Mouse (Mus musculus) stomach, embryonic 14.5 days (tissue): ENCODE measurements around the gene Vasp. TPM values are rescaled to one million over a fixed set of nuclear protein-coding genes. Genes with fewer than 3 reads are reported as not detected.
A peak's percentile ranks its signal among the peaks of the same experiment; 100 is the strongest.
"Not testable (repeated sequence)": the region's sequence is repeated elsewhere in the genome, so short reads cannot be mapped to it uniquely, and the experiment has no call there.

Experiments
- ATAC-seq: fragments of 200-750 bp; cut with Nextera tagmentation; 2 replicates; pipeline ENCODE4 v1.8.0; 2017; ENCODE audit warnings: low read depth, moderate TSS enrichment; ENCODE audit not compliant: insufficient number of reproducible peaks, insufficient read depth, low FRiP score
- H3K27ac ChIP-seq: fragments of 300-500 bp; sonication (generic); 2 replicates; pipeline ENCODE4 v1.5.1; 2014; ENCODE audit warnings: mild to moderate bottlenecking, low read length, moderate library complexity, mixed read lengths
- H3K27me3 ChIP-seq: fragments of 300-500 bp; sonication (generic); 2 replicates; pipeline ENCODE4 v1.6.1; 2014; ENCODE audit warnings: low read length, control low read depth, mixed read lengths; ENCODE audit not compliant: control insufficient read depth, insufficient read depth
- H3K36me3 ChIP-seq: fragments of 300-500 bp; sonication (generic); 2 replicates; pipeline ENCODE4 v1.6.1; 2014; ENCODE audit warnings: mild to moderate bottlenecking, control low read depth, low read length, moderate library complexity, mixed read lengths; ENCODE audit not compliant: control insufficient read depth, insufficient read depth
- H3K4me1 ChIP-seq: fragments of 300-500 bp; sonication (generic); 2 replicates; pipeline ENCODE4 v1.6.1; 2014; ENCODE audit warnings: low read length, control low read depth, mixed read lengths; ENCODE audit not compliant: control insufficient read depth, insufficient read depth
- H3K4me2 ChIP-seq: fragments of 300-500 bp; sonication (generic); replicated peaks from 2 replicates; pipeline ENCODE4 v1.6.1; 2014; ENCODE audit warnings: low read depth, low read length, control low read depth
- H3K4me3 ChIP-seq: fragments of 300-500 bp; sonication (generic); 2 replicates; pipeline ENCODE4 v1.5.1; 2014; ENCODE audit warnings: low read depth, low read length, control low read depth
- H3K9ac ChIP-seq: fragments of 300-500 bp; sonication (generic); replicated peaks from 2 replicates; pipeline ENCODE4 v1.6.1; 2014; ENCODE audit warnings: low read depth, mild to moderate bottlenecking, control low read depth, low read length, moderate library complexity, mixed read lengths
- H3K9me3 ChIP-seq: fragments of 300-500 bp; sonication (generic); 2 replicates; pipeline ENCODE4 v1.6.1; 2016; ENCODE audit warnings: low read depth, low read length, control low read depth; ENCODE audit not compliant: control insufficient read depth
- WGBS: fragments of 180-500 bp; shearing (Covaris S2); extraction: QIAGEN DNeasy Blood & Tissue Kit; methylation state at CpG from one replicate; pipeline ENCODE4 v1.1.7; 2014; 5-methylcytosine and 5-hydroxymethylcytosine counted together
- polyA plus RNA-seq: library from polyadenylated mRNA; unstranded; fragments of >200 nt; fragmentation: Nextera tagmentation; extraction: Ambion mirVana; gene quantifications from 2 replicates; pipeline ENCODE4 v1.2.1, GENCODE M21; 2014

Vasp gene
- polyA plus RNA-seq, 1 experiment from 2014 or later: 48.1 TPM

- Histone ChIP-seq H3K27ac (no peak overlapping the region), H3K9me3 (no peaks in the 10 kb centered on the region), H3K36me3 (no peaks in the 10 kb centered on the region), H3K4me3 (peak overlapping the region; percentile 55), H3K27me3 (peaks cover 32% of the 10 kb centered on the region), H3K9ac (no peak overlapping the region; the same call in 1 of the 2 replicates), H3K4me2 (peak overlapping the region; percentile 100), H3K4me1 (peaks cover 7% of the 10 kb centered on the region; the same call in 1 of the 2 replicates)
- under 1% methylated on average over 34 of the region's 35 CpGs for WGBS
- peak; percentile 54 for ATAC-seq
Measured at GRCm38 (mm10) chr7:19282791-19283405, 11.3 kb upstream of the Vasp start.

- Histone ChIP-seq H3K4me3 (peak within 1 kb of the TSS; percentile 55), H3K9me3 (no peaks in the 10 kb centered on the region), H3K9ac (no peak within 1 kb of the TSS; the same call in 1 of the 2 replicates), H3K4me2 (peak within 1 kb of the TSS; percentile 100), H3K27me3 (peaks cover 34% of the 10 kb centered on the region), H3K4me1 (peaks cover 7% of the 10 kb centered on the region; the same call in 1 of the 2 replicates), H3K36me3 (no peaks in the 10 kb centered on the region), H3K27ac (no peak within 1 kb of the TSS)
- peak; percentile 86 for ATAC-seq
- under 1% methylated on average over 37 of the region's 37 CpGs for WGBS
Measured at GRCm38 (mm10) chr7:19282385-19282784, 10.8 kb upstream of the Vasp start, which contains the start of gene Rtn2. Gene Rtn2, plus strand, starts transcription at chr7:19282624.

- Histone ChIP-seq H3K4me3 (peak overlapping the region; percentile 55; the same call in 1 of the 2 replicates), H3K27me3 (peaks cover 34% of the 10 kb centered on the region), H3K4me2 (peak overlapping the region; percentile 100)
- not testable (repeated sequence) for H3K9ac ChIP-seq, ATAC-seq, H3K27ac ChIP-seq, H3K4me1 ChIP-seq, H3K9me3 ChIP-seq, H3K36me3 ChIP-seq
- 27% methylated on average over 6 of the region's 6 CpGs for WGBS
Measured at GRCm38 (mm10) chr7:19281680-19282304, 10.2 kb upstream of the Vasp start.

- H3K4me1 ChIP-seq: peaks cover 7% of the 10 kb centered on the region; the same call in 1 of the 2 replicates
- no peak within 1 kb of the TSS for H3K9ac ChIP-seq
- under 1% methylated on average over 46 of the region's 46 CpGs for WGBS
- no peaks in the 10 kb centered on the region for H3K9me3 ChIP-seq
- H3K36me3 ChIP-seq: no peaks in the 10 kb centered on the region
- no peak for ATAC-seq
- H3K4me3 ChIP-seq: peak within 1 kb of the TSS; percentile 15
- H3K27me3 ChIP-seq: peaks cover 34% of the 10 kb centered on the region
- peak within 1 kb of the TSS; percentile 31 for H3K4me2 ChIP-seq
- no peak within 1 kb of the TSS for H3K27ac ChIP-seq
Measured at GRCm38 (mm10) chr7:19279581-19280114, 8.0 kb upstream of the Vasp start, which contains the start of gene Ppm1n. Gene Ppm1n, minus strand, starts transcription at chr7:19280064.

GRCm38 (mm10) chr7:19279052-19279451, 7.4 kb upstream of the Vasp start:
- ATAC-seq: no peak
- H3K27ac ChIP-seq: no peak overlapping the region

GRCm38 (mm10) chr7:19276253-19276652, 4.6 kb upstream of the Vasp start:
- Histone ChIP-seq H3K4me3 (no peak overlapping the region), H3K27me3 (peaks cover 31% of the 10 kb centered on the region), H3K36me3 (no peaks in the 10 kb centered on the region), H3K9me3 (no peaks in the 10 kb centered on the region), H3K4me1 (no peaks in the 10 kb centered on the region), H3K9ac (no peak overlapping the region), H3K4me2 (no peak overlapping the region), H3K27ac (no peak overlapping the region)
- WGBS: 54% methylated on average over 4 of the region's 4 CpGs
- ATAC-seq: no peak

More at GRCm38 (mm10) chr7:19279052-19279451, 7.4 kb upstream of the Vasp start:
- Histone ChIP-seq H3K4me3 (peak overlapping the region; percentile 15), H3K4me1 (peaks cover 7% of the 10 kb centered on the region; the same call in 1 of the 2 replicates), H3K9ac (no peak overlapping the region), H3K36me3 (no peaks in the 10 kb centered on the region), H3K4me2 (peak overlapping the region; percentile 31), H3K9me3 (no peaks in the 10 kb centered on the region), H3K27me3 (peaks cover 34% of the 10 kb centered on the region)
- WGBS: 4% methylated on average over 34 of the region's 34 CpGs

- peak overlapping the region; percentile 92 for H3K4me3 ChIP-seq
- H3K36me3 ChIP-seq: peaks cover 8% of the 10 kb centered on the region; the same call in 1 of the 2 replicates
- H3K4me1 ChIP-seq: peaks cover 11% of the 10 kb centered on the region; the same call in 1 of the 2 replicates
- peak overlapping the region; percentile 91 for H3K9ac ChIP-seq
- H3K4me2 ChIP-seq: peak overlapping the region; percentile 98
- H3K27ac ChIP-seq: peak overlapping the region; percentile 98
- ATAC-seq: peak; percentile 73
- no peaks in the 10 kb centered on the region for H3K27me3 ChIP-seq
- H3K9me3 ChIP-seq: no peaks in the 10 kb centered on the region
- 1% methylated on average over 36 of the region's 36 CpGs for WGBS
Measured at GRCm38 (mm10) chr7:19272173-19272764, 652 bp upstream of the Vasp start.
